Mouse (Mus musculus): ENCODE results near the gene Cd5l. TPM values are rescaled to one million over a fixed set of nuclear protein-coding genes. Genes with fewer than 3 reads are reported as not detected.
"Not testable (repeated sequence)": the region's sequence is repeated elsewhere in the genome, so short reads cannot be mapped to it uniquely, and the experiment has no call there.

The Cd5l gene
- polyA plus RNA-seq, 1 experiment: not detected

- no peak within 1 kb of the TSS for H3K4me2 ChIP-seq (ENCODE audit: low read depth)
- no peak within 1 kb of the TSS for H3ac ChIP-seq (ENCODE audit: control insufficient read depth, insufficient read length)
- H3K4me3 ChIP-seq: no peak within 1 kb of the TSS
- TF ChIP-seq MAX (IDR thresholded peaks at IDR 0.05; ENCODE audit: low read depth): no peak
- no peak for TF ChIP-seq MYOD1 (IDR thresholded peaks at IDR 0.05; ENCODE audit: control insufficient read depth in 1 of 3, insufficient read length in 2 of 3, low read depth in 2 of 3)
- TF ChIP-seq E2F4 (IDR thresholded peaks at IDR 0.05; ENCODE audit: insufficient read depth): no peak
- H3K79me2 ChIP-seq (ENCODE audit: control insufficient read depth, insufficient read depth): no peaks in the 10 kb centered on the region
- no peaks in the 10 kb centered on the region for H3K36me3 ChIP-seq (ENCODE audit: control insufficient read depth, insufficient read depth)
- no peaks in the 10 kb centered on the region for H3K27me3 ChIP-seq (ENCODE audit: control insufficient read depth, insufficient read depth, insufficient read length)
These were observed 18.8 kb downstream of the Cd5l start, which contains the start of gene Fcrl1 for GRCm38 (mm10) chr3:87376195-87377165. Gene Fcrl1, plus strand, starts transcription at chr3:87376387.

GRCm38 (mm10) chr3:87377228-87377627 lies 19.5 kb downstream of the Cd5l start:
- Histone ChIP-seq H3ac (ENCODE audit: control insufficient read depth, insufficient read length) (no peak overlapping the region), H3K4me2 (ENCODE audit: low read depth) (no peak overlapping the region)
- TF ChIP-seq CEBPB (IDR thresholded peaks at IDR 0.05; ENCODE audit: insufficient read depth, poor library complexity, severe bottlenecking) (no peak), MYOD1 (IDR thresholded peaks at IDR 0.05; ENCODE audit: control insufficient read depth in 1 of 3, insufficient read length in 2 of 3, low read depth in 2 of 3) (no peak), MAX (IDR thresholded peaks at IDR 0.05; ENCODE audit: low read depth) (no peak), TCF12 (IDR thresholded peaks at IDR 0.05; ENCODE audit: insufficient read depth, poor library complexity, severe bottlenecking) (no peak), SRF (IDR thresholded peaks at IDR 0.05; ENCODE audit: control insufficient read depth, insufficient read length, low read depth) (no peak), REST (IDR thresholded peaks at IDR 0.05; ENCODE audit: insufficient read depth, insufficient read length) (no peak), POLR2AphosphoS2 (IDR thresholded peaks at IDR 0.05; ENCODE audit: insufficient read length, low read depth) (no peak), USF1 (IDR thresholded peaks at IDR 0.05; ENCODE audit: low read depth) (no peak), MYOG (IDR thresholded peaks at IDR 0.05; ENCODE audit: control insufficient read depth in 1 of 3, insufficient read depth in 1 of 3, insufficient read length in 2 of 3, low read depth in 2 of 3) (no peak), E2F4 (IDR thresholded peaks at IDR 0.05; ENCODE audit: insufficient read depth) (no peak), POLR2A (IDR thresholded peaks at IDR 0.05; ENCODE audit: insufficient read length, low read depth) (no peak), TCF3 (IDR thresholded peaks at IDR 0.05; ENCODE audit: insufficient read length, low read depth) (no peak)

GRCm38 (mm10) chr3:87377719-87378118 lies 20.0 kb downstream of the Cd5l start:
- no peak overlapping the region for H3K4me3 ChIP-seq
- no peaks in the 10 kb centered on the region for H3K79me2 ChIP-seq (ENCODE audit: control insufficient read depth, insufficient read depth)
- H3ac ChIP-seq (ENCODE audit: control insufficient read depth, insufficient read length): no peak overlapping the region
- H3K4me2 ChIP-seq (ENCODE audit: low read depth): no peak overlapping the region
- no peaks in the 10 kb centered on the region for H3K27me3 ChIP-seq (ENCODE audit: control insufficient read depth, insufficient read depth, insufficient read length)
- TF ChIP-seq POLR2AphosphoS2 (IDR thresholded peaks at IDR 0.05; ENCODE audit: insufficient read length, low read depth) (no peak), E2F4 (IDR thresholded peaks at IDR 0.05; ENCODE audit: insufficient read depth) (no peak), USF1 (IDR thresholded peaks at IDR 0.05; ENCODE audit: low read depth) (no peak), SRF (IDR thresholded peaks at IDR 0.05; ENCODE audit: control insufficient read depth, insufficient read length, low read depth) (no peak), TCF3 (IDR thresholded peaks at IDR 0.05; ENCODE audit: insufficient read length, low read depth) (no peak), REST (IDR thresholded peaks at IDR 0.05; ENCODE audit: insufficient read depth, insufficient read length) (no peak), MYOG (IDR thresholded peaks at IDR 0.05; ENCODE audit: control insufficient read depth in 1 of 3, insufficient read depth in 1 of 3, insufficient read length in 2 of 3, low read depth in 2 of 3) (no peak), MYOD1 (IDR thresholded peaks at IDR 0.05; ENCODE audit: control insufficient read depth in 1 of 3, insufficient read length in 2 of 3, low read depth in 2 of 3) (no peak), TCF12 (IDR thresholded peaks at IDR 0.05; ENCODE audit: insufficient read depth, poor library complexity, severe bottlenecking) (no peak), CEBPB (IDR thresholded peaks at IDR 0.05; ENCODE audit: insufficient read depth, poor library complexity, severe bottlenecking) (no peak)
- H3K36me3 ChIP-seq (ENCODE audit: control insufficient read depth, insufficient read depth): no peaks in the 10 kb centered on the region

More at GRCm38 (mm10) chr3:87377228-87377627, 19.5 kb downstream of the Cd5l start:
- Histone ChIP-seq H3K36me3 (ENCODE audit: control insufficient read depth, insufficient read depth) (no peaks in the 10 kb centered on the region), H3K4me3 (no peak overlapping the region), H3K27me3 (ENCODE audit: control insufficient read depth, insufficient read depth, insufficient read length) (no peaks in the 10 kb centered on the region), H3K79me2 (ENCODE audit: control insufficient read depth, insufficient read depth) (no peaks in the 10 kb centered on the region)

GRCm38 (mm10) chr3:87379641-87380315 lies 22.1 kb downstream of the Cd5l start:
- not testable (repeated sequence) for H3ac ChIP-seq (ENCODE audit: control insufficient read depth, insufficient read length); H3K79me2 ChIP-seq (ENCODE audit: control insufficient read depth, insufficient read depth); H3K4me2 ChIP-seq (ENCODE audit: low read depth); H3K27me3 ChIP-seq (ENCODE audit: control insufficient read depth, insufficient read depth, insufficient read length); H3K36me3 ChIP-seq (ENCODE audit: control insufficient read depth, insufficient read depth); H3K4me3 ChIP-seq

All from myocyte (in vitro differentiated cells).